Mouse (Mus musculus): Measurements from ENCODE around the gene Sla2. TPM values are rescaled to one million over a fixed set of nuclear protein-coding genes. Genes with fewer than 3 reads are reported as not detected.
A peak's percentile ranks its signal among the peaks of the same experiment; 100 is the strongest.
"Not testable (repeated sequence)": the region's sequence is repeated elsewhere in the genome, so short reads cannot be mapped to it uniquely, and the experiment has no call there.

Sla2 gene
- polyA plus RNA-seq, 1 experiment from 2014 or later: 0.56 TPM

DNA sequence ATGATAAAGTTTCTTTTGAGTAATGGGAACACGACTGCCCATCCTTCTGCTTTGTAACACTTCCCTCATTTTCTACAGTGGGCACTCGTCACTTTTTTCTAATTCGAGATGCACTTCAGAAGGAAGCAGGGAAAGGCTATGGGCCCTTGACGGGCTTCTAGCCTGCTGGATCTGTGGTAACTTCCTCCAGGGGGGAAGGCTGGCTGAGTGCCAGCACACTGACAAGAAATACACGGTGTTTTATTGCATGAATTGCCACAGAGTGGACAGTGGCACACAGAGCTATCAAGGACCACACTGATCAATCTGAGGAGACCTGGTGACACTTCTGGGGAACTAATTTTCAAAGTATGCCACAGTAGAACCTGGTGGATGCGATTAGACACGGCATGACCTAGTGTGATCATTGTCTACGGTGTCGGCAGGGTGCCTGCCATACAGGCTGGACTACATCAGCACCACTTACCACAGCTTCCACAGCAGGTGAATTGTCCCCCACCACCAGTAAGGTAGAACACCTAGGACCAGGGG lies 9.5 kb upstream of the Sla2 start:
- WGBS: 85% methylated on average over 9 of the region's 9 CpGs
- no peak overlapping the region for H3K27ac ChIP-seq (ENCODE audit: low read depth, low read length)
- no peak overlapping the region for H3K4me3 ChIP-seq (ENCODE audit: low read depth, low read length)
- H3K27me3 ChIP-seq (ENCODE audit: control insufficient read depth, insufficient read depth, low read length): no peaks in the 10 kb centered on the region
- no peak for DNase-seq (ENCODE audit: low spot score, missing footprints)
- no peak for ATAC-seq (ENCODE audit: low FRiP score)
- no peak overlapping the region for H3K9ac ChIP-seq (ENCODE audit: low read length)
- peaks cover 4% of the 10 kb centered on the region; the same call in 1 of the 2 replicates for H3K4me1 ChIP-seq (ENCODE audit: control insufficient read depth, insufficient read depth, low read length)
- H3K36me3 ChIP-seq (ENCODE audit: control insufficient read depth, insufficient read depth, low read length): no peaks in the 10 kb centered on the region
- H3K4me2 ChIP-seq: no peak overlapping the region
- H3K9me3 ChIP-seq (ENCODE audit: control insufficient read depth, low read length): no peaks in the 10 kb centered on the region

DNA sequence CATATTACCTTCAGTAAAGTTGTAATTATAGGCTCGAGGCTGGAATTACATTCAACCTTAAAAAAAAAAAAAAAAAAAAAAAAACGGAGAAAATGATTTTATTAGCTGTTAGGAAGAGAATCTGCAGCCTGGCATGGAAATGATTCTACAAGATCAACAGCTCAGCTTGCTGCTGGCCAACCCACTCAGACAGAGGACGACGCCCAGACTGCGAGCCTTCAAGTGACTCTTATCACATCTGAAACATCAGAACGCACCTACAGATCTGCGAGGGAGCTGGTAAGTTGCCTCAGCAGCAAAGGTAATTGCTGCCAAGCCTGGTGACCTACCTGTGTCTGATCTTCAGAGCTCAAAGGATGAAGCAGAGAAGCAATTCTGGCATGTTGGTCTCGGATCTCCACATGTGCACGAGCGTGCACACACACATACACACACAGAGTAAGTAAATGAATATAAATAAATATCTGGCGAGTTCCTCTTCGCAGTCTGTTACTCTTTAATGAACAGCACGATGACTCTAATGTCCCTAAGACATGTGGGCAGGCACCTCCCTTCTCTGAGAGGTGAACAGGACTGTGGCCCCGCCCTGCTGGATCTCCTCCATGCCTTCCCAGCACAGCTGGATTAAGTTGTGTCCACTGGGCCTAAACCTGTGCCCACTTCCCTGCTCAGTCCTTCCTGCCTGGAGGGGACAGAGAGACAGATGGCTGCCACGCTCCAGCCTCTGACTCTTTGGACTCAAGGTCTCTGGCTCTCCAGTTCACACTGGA lies 7.7 kb upstream of the Sla2 start:
- no peak overlapping the region for H3K27ac ChIP-seq (ENCODE audit: low read depth, low read length)
- ATAC-seq (ENCODE audit: low FRiP score): no peak
- no peak for DNase-seq (ENCODE audit: low spot score, missing footprints)
- H3K36me3 ChIP-seq (ENCODE audit: control insufficient read depth, insufficient read depth, low read length): no peaks in the 10 kb centered on the region
- no peaks in the 10 kb centered on the region for H3K9me3 ChIP-seq (ENCODE audit: control insufficient read depth, low read length)
- no peak overlapping the region for H3K4me2 ChIP-seq
- peaks cover 4% of the 10 kb centered on the region; the same call in 1 of the 2 replicates for H3K4me1 ChIP-seq (ENCODE audit: control insufficient read depth, insufficient read depth, low read length)
- H3K4me3 ChIP-seq (ENCODE audit: low read depth, low read length): no peak overlapping the region
- no peak overlapping the region for H3K9ac ChIP-seq (ENCODE audit: low read length)
- WGBS: 88% methylated on average over 15 of the region's 15 CpGs
- H3K27me3 ChIP-seq (ENCODE audit: control insufficient read depth, insufficient read depth, low read length): no peaks in the 10 kb centered on the region

- 73% methylated on average over 6 of the region's 6 CpGs for WGBS
- DNase-seq (ENCODE audit: low spot score, missing footprints): no peak
- Histone ChIP-seq H3K27me3 (ENCODE audit: control insufficient read depth, insufficient read depth, low read length) (no peaks in the 10 kb centered on the region), H3K27ac (ENCODE audit: low read depth, low read length) (no peak overlapping the region), H3K36me3 (ENCODE audit: control insufficient read depth, insufficient read depth, low read length) (no peaks in the 10 kb centered on the region), H3K9ac (ENCODE audit: low read length) (no peak overlapping the region), H3K4me3 (ENCODE audit: low read depth, low read length) (no peak overlapping the region), H3K4me1 (ENCODE audit: control insufficient read depth, insufficient read depth, low read length) (peaks cover 4% of the 10 kb centered on the region; the same call in 1 of the 2 replicates), H3K9me3 (ENCODE audit: control insufficient read depth, low read length) (no peaks in the 10 kb centered on the region), H3K4me2 (no peak overlapping the region)
- ATAC-seq (ENCODE audit: low FRiP score): no peak
Measured at GRCm38 (mm10) chr2:156892821-156893220, 5.8 kb upstream of the Sla2 start.

DNA sequence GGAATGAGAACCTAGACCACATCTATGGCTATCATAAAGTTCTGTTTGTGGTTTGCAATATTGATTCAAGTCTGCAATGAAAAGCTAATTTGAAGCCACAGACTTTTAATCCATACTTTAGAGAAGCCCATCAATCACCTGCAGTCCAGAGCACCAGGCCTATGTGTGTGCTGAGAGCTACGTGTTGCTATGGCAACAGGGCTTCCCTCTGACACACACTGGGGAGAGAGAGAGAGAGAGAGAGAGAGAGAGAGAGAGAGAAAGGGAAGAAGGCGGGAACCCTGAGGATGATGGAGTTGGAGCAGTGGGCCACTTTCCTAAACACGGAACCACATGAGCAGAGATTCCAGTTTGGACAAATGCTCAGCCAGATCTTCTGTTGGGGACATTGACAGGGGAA lies 5.2 kb upstream of the Sla2 start:
- peak; percentile 57; the same call in 1 of the 2 replicates for ATAC-seq (ENCODE audit: low FRiP score)
- no peak overlapping the region for H3K4me3 ChIP-seq (ENCODE audit: low read depth, low read length)
- no peaks in the 10 kb centered on the region for H3K27me3 ChIP-seq (ENCODE audit: control insufficient read depth, insufficient read depth, low read length)
- no peaks in the 10 kb centered on the region for H3K9me3 ChIP-seq (ENCODE audit: control insufficient read depth, low read length)
- H3K4me2 ChIP-seq: no peak overlapping the region
- no peak for DNase-seq (ENCODE audit: low spot score, missing footprints)
- no peaks in the 10 kb centered on the region for H3K36me3 ChIP-seq (ENCODE audit: control insufficient read depth, insufficient read depth, low read length)
- WGBS: 54% methylated on average over 3 of the region's 3 CpGs
- no peak overlapping the region for H3K27ac ChIP-seq (ENCODE audit: low read depth, low read length)
- H3K4me1 ChIP-seq (ENCODE audit: control insufficient read depth, insufficient read depth, low read length): peaks cover 4% of the 10 kb centered on the region; the same call in 1 of the 2 replicates
- no peak overlapping the region for H3K9ac ChIP-seq (ENCODE audit: low read length)

- 75% methylated on average over 3 of the region's 3 CpGs for WGBS
- Histone ChIP-seq H3K9me3 (ENCODE audit: control insufficient read depth, low read length) (no peaks in the 10 kb centered on the region), H3K27ac (ENCODE audit: low read depth, low read length) (no peak overlapping the region), H3K4me3 (ENCODE audit: low read depth, low read length) (no peak overlapping the region), H3K27me3 (ENCODE audit: control insufficient read depth, insufficient read depth, low read length) (no peaks in the 10 kb centered on the region), H3K4me1 (ENCODE audit: control insufficient read depth, insufficient read depth, low read length) (peaks cover 4% of the 10 kb centered on the region; the same call in 1 of the 2 replicates), H3K4me2 (no peak overlapping the region), H3K36me3 (ENCODE audit: control insufficient read depth, insufficient read depth, low read length) (no peaks in the 10 kb centered on the region), H3K9ac (ENCODE audit: low read length) (no peak overlapping the region)
- no peak for ATAC-seq (ENCODE audit: low FRiP score)
- no peak for DNase-seq (ENCODE audit: low spot score, missing footprints)
Measured at GRCm38 (mm10) chr2:156888490-156888889, 1.5 kb upstream of the Sla2 start.

DNA sequence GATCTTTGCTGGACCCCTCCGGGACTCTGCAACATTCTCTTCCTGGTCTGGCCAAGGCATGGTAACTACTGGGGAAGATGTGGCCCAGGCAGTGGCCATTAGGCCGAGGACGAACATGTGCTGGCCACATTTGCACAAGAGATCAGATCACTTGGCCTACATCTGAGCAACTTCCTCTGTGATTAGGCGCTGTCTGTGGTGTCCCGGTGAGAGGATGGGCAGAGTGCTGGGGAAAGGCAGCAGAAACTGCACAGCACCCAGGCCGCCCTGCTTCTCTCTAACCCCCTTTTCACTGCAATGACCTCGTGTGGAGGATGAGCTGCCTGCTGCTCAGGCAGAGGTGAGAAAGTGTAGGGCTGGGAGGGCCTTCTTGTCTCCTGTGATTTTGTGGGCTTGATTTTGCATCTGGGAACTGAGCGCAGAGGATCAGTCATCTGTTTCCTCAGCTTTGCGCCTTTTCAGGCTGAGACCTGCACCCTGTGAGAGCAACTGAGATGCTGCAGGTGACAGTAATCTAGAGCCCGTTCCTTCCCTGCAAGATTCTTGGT lies 834 bp downstream of the Sla2 start:
- no peak overlapping the region for H3K9ac ChIP-seq (ENCODE audit: low read length)
- no peaks in the 10 kb centered on the region for H3K9me3 ChIP-seq (ENCODE audit: control insufficient read depth, low read length)
- DNase-seq (ENCODE audit: low spot score, missing footprints): peak; percentile 54
- no peaks in the 10 kb centered on the region for H3K27me3 ChIP-seq (ENCODE audit: control insufficient read depth, insufficient read depth, low read length)
- no peak overlapping the region for H3K27ac ChIP-seq (ENCODE audit: low read depth, low read length)
- no peak overlapping the region for H3K4me2 ChIP-seq
- ATAC-seq (ENCODE audit: low FRiP score): no peak
- no peak overlapping the region for H3K4me3 ChIP-seq (ENCODE audit: low read depth, low read length)
- no peaks in the 10 kb centered on the region for H3K4me1 ChIP-seq (ENCODE audit: control insufficient read depth, insufficient read depth, low read length)
- no peaks in the 10 kb centered on the region for H3K36me3 ChIP-seq (ENCODE audit: control insufficient read depth, insufficient read depth, low read length)
- 82% methylated on average over 10 of the region's 10 CpGs for WGBS

GRCm38 (mm10) chr2:156885666-156886065 lies 1.3 kb downstream of the Sla2 start:
- not testable (repeated sequence) for H3K4me3 ChIP-seq (ENCODE audit: low read depth, low read length); H3K36me3 ChIP-seq (ENCODE audit: control insufficient read depth, insufficient read depth, low read length); H3K27ac ChIP-seq (ENCODE audit: low read depth, low read length); H3K27me3 ChIP-seq (ENCODE audit: control insufficient read depth, insufficient read depth, low read length); H3K9me3 ChIP-seq (ENCODE audit: control insufficient read depth, low read length); DNase-seq (ENCODE audit: low spot score, missing footprints); H3K9ac ChIP-seq (ENCODE audit: low read length); ATAC-seq (ENCODE audit: low FRiP score); H3K4me1 ChIP-seq (ENCODE audit: control insufficient read depth, insufficient read depth, low read length); H3K4me2 ChIP-seq
- WGBS: 82% methylated on average over 2 of the region's 2 CpGs

- Histone ChIP-seq H3K9ac (ENCODE audit: low read length) (no peak overlapping the region), H3K4me3 (ENCODE audit: low read depth, low read length) (no peak overlapping the region), H3K4me1 (ENCODE audit: control insufficient read depth, insufficient read depth, low read length) (no peaks in the 10 kb centered on the region), H3K36me3 (ENCODE audit: control insufficient read depth, insufficient read depth, low read length) (no peaks in the 10 kb centered on the region), H3K9me3 (ENCODE audit: control insufficient read depth, low read length) (no peaks in the 10 kb centered on the region), H3K27ac (ENCODE audit: low read depth, low read length) (no peak overlapping the region), H3K27me3 (ENCODE audit: control insufficient read depth, insufficient read depth, low read length) (no peaks in the 10 kb centered on the region), H3K4me2 (no peak overlapping the region)
- DNase-seq (ENCODE audit: low spot score, missing footprints): peak; percentile 75
- ATAC-seq (ENCODE audit: low FRiP score): no peak
- WGBS: 92% methylated on average over 10 of the region's 10 CpGs
Measured at GRCm38 (mm10) chr2:156884396-156885211, 2.4 kb downstream of the Sla2 start.
